Mouse (Mus musculus): ENCODE results near the gene Slc7a5.

The Slc7a5 gene

DNA sequence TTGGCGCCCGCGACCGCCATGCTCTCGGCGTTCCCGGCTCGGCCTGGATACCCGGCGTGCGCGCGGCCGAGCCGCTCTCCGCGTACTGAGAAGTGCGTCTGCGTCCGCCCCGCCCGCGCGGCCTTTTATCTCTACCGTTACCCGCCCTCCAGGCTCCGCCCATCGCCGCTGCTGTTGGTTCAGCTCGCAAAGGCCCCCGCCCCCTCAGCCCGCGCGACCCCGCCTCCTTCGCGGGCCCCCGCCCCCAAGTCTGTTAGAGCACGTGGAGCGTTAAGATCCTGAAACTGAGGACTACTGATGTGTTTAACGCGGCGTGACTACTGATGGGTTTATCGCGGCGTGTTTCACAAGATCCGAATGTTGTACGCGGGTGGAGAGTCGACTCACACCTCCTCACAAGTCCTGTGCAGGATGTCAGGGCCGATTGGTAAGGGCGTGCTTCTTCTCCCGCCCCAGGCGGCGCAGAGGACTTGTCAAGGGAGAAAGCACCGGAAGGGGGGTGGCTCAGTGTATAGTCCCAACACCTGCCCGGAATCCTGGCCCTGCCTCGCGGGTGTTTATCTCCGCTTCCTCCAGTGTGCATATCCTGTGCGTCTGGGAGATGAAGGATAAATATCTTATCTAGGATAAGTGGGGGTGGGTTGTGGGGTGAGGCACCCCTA lies at the start of gene Slc7a5:
Gene Slc7a5, minus strand, starts transcription at position 108 of the 662 bp plus-strand sequence.
- peak; percentile 83 for DNase-seq (ENCODE audit: extremely low read depth, low read depth)

DNA sequence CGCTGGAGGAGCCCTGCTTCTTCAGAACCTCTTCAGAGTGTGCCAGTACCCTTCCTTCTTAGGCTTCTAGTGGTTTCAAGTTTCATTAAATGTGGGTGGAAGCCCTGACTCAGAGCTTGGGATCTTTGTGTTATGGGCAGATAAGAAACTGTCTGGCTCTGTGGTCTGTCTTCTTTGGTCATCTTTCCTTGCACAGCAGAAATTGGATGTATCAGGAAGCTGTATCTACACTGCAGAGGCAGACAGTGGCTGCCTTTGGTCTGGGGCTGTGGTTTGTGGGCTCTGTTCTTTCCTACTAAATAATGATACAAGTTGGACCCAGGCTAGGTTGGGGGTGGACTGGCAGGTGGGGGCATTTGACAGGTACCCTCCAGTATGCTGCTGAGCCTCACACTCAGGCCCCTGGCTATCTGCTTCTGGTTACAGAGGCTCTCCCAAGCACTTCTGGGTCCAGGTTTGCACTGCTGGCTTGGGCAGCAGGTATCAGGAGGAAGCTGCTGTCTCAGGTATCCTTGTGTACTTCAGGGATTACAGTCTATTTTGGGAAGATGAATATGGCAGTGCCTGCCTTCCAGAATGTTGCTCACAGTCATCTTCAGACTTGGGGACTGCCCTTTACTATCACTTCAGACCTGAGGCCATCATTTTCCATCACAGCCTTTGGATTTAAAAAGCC lies 48.5 kb upstream of the Slc7a5 start:
- DNase-seq (ENCODE audit: extremely low read depth, low read depth) = peak; percentile 97

DNA sequence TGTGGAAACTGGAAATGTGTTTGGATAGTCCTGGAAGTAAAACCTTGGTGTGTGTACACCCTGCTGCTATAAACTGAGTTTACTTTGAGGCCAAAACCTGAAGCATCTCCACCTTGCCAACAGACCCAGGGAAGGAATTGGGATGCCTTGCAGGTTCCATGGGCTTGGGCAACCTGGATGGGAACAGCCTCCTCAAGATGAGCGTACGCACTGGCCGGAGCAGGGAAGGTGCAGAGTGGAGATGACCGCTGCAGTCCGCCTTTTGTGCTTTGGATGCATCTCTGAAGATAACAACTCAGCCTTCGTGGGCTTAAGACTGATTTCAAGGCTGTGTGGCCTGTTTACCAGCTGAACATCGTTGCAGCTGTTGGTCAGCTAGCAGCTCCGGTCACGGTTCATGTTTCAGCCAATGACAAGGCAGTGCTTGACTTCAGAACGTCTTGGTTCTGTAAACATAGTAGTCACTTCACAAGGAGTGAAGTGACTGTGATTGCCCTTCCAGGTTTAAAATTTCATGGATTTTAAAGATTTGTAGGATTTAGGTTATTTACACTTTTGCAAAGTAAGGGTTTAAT lies 47.6 kb upstream of the Slc7a5 start:
- no peak for DNase-seq (ENCODE audit: extremely low read depth, low read depth)

DNA sequence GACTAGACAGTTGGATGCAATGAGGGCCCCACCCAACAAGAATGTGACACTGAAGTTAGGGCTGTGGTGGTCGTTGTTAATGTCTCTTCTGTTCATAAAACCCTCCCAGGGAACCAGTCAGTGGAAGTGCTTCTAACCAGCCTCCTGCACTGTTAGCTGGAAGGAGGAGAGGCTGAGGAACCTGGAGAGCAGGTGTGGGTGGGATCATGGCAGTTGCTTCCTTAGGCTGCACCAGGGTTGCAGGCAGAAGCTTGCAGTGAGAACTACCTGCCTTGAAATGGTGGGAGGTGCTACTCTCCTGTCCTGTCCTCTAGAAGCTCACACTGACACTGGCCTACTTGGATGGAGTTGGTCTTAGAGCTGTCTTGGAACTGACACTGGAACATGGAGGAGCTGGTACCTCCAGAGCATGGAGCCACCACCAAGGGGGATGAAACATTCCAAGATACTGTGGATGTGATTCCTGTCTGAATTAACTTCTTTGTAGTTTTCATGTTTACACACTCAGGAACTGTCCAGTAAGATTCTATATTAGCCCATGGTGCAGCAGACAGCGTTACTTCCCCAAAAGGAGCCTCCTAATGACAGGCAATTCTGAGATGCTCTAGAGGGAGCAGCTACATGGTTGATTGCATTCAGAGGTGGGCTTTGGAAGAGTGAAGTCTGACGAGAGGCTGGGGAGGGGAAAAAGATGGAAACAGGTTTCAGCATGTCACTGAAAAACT lies 46.5 kb upstream of the Slc7a5 start:
- DNase-seq (ENCODE audit: extremely low read depth, low read depth) = no peak

DNA sequence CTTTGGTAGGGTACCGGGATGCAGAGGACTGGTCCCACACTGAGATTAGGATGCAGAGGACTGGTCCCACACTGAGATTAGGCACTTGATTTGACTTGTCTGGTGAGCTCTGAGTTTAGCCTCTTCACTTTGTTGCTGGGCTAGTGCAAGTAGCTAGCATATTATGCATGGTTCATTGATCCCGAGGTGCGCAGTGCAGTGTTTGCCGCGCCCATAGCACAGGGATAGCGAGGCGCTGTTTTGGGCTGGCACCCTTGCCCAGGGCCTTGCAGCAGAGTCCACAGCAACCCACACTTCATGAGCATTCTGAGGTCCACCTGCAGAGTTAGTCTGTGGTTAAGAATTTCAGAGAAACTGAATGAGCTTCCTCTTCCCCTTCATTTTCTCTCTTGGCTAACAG lies 45.3 kb upstream of the Slc7a5 start:
- DNase-seq (ENCODE audit: extremely low read depth, low read depth) = no peak

DNA sequence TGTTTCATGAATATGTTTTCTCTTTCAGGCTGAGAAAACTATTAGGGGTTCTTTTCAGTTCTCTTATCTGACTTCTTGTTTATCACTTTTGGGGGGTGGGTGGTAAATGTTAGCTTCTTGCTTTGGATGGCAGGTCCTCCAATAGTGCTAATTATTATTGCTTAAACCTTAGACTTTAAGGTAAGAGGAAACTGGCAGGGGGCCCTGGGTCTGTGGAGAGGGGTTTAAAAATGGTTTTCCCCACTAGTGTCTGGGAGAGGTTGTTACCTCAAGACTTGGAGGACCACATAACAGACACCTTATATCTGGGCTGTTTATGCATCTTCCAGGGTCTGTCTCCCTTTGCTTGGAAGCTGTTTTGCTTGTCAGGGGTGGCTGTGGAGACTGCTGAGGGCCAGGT lies 44.6 kb upstream of the Slc7a5 start:
- DNase-seq (ENCODE audit: extremely low read depth, low read depth) = no peak

DNA sequence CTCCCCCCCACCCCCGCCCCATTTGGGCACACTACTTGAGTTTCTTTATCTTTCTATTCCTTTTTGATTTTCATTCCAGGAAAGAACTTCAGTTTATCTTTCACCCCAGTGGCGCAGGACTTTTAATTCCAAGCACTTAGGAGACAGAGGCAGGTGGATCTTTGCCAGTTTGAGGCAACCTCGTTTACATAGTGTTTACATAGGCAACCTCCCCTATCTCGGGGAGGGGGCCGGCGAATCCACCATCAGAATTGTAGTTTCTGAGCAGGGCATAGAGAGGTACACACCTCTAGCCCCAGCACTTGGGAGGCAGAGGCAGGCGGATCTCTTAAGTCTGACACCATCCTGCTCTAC lies 44.1 kb upstream of the Slc7a5 start:
- DNase-seq (ENCODE audit: extremely low read depth, low read depth) = no peak

DNA sequence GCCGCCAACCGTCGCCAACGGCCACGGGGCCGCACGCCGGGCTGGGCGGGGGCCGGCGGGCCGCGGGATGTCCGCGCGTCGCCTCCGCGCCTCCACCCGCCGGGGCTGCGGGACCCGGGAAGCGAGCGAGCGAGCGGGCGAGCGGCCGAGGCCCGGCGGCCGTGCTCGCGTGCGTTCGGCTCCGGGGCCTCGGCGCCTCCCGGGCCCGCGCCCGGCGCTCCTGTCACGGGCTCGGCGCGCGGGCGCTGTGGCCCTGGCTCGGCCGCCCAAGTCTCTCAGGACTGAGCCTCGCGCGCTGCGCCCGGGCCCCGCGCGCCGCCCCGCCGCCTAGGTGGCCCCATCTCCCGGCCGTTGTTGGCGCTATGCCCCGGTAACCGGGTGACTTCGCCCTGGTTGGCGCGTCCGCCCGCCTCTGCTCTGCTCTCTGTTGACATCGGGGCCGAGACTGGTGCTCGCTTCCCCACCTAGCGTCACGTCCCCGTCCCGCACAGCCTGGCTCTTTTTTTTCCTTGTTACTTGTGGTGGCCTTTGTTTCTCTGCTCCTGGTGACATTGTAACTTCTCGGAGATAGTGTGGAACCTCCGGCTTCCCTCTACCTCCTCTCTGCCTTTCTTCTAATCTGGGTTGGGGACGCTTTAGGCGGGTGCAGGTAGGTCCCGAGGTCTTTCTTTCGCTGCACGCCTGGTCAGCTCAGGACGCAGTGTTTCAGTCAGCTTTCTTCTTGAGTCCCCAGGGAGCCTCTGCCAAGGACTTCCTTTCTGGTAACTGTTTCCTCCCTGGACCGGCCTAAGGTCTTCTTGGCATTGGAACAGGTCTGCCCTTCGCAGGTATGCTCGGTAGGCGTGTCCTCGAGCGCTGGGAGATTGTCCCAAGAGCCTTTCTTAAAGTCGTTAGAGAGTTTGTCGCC lies 43.5 kb upstream of the Slc7a5 start:
- DNase-seq (ENCODE audit: extremely low read depth, low read depth) = no peak

DNA sequence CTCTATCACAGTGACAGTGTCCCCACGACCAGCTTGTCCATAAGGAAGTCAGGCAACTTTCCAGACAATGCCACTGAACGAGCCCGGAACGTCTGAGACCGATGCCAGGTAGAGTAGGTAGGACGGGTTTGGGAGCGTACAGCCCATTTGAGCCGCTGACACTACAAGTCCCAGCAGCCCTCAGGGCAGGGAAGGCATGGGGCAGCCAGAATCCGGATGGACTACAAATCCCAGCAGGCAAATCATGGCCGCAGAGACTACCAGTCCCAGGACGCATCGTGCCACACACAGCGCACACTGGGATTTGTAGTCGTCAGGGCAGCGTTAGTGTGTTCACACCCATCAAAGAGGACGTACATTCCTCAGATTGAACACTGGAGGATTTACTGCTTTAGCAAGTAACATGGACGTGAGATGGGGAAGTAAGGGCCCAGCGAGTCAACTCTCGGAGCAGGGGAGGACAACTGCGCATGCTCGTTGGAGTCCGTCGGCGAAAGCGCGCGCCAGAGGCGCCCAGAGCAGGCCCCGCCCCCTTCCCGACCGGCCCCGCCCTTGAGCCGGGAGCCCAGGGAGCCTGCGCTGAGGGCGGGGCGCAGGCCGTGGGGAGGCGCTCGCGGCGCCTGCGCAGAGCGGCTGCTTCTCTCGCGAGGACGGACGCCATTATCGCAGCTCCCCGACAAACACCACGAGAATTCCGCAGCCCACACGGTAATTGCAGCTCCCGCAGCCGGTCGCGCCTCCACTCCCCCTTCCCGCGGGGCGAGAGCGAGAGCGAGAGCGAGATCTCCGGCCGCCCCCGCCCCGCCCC lies 42.7 kb upstream of the Slc7a5 start:
- DNase-seq (ENCODE audit: extremely low read depth, low read depth) = peak; percentile 98

DNA sequence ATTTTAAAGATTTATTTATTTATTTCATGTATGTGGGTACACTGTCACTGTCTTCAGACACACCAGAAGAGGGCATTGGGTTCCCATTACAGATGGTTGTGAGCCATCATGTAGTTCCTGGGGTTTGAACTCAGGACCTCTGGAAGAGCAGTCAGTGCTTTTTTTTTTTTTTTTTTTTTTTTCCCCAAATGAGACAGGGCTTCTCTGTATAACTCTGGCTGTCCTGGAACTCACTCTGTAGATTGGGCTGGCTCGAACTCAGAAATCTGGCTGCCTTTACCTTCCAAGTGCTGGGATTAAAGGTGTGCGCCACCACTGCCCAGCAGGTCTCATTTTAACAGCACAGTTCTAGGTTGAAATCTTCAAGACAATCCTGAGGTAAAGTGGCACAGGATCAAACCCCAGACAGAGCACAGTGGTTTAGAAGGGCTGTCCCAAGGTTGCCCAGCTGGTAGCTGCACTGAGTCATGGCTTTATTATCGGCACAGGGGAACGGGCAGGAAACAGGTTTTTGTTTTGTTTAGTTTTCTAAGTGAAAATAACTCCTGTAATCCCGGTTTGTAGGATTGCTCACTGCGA lies 41.8 kb upstream of the Slc7a5 start, which contains the start of gene Banp:
Gene Banp, plus strand, starts transcription at position 529 of the 579 bp plus-strand sequence.
- no peak for DNase-seq (ENCODE audit: extremely low read depth, low read depth)

DNA sequence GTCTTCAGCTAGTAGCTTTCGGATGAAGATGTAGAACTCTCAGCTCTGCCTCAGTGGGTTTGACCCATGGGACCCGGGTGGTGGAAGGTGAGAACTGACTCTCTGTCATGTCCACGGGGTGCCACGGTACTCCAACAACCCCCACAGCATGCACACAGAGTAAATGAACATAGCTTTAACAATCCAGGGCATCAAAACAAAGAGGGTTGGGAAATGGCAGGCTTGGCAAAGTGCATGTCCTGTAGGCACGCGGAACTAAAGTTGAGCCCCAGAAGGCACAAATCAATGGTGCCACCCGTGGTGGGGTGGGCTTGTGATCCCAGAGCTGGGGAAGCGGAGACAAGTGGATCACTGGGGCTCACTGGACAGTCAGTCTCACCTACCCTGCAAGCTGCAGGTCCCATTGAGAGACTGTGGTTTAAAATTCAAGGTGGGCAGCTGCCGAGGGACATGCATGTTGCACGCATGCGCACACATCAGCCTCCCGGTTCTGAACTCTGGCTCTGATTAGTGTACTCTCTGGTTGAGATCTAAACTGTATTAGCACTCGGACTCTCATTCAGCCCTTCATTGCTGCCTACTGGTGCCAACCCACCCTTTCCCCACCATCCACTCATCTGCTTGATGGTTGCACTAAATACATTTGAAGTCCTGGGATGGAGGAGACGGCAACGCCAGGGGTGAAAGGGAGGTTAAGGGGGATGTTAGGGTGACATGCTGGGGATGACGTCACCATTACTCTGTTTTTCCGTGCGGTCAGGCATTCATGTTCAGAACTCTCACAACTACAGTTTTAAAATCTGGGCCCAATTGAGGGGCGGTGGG lies 41.0 kb upstream of the Slc7a5 start:
- DNase-seq (ENCODE audit: extremely low read depth, low read depth) = peak; percentile 49

DNA sequence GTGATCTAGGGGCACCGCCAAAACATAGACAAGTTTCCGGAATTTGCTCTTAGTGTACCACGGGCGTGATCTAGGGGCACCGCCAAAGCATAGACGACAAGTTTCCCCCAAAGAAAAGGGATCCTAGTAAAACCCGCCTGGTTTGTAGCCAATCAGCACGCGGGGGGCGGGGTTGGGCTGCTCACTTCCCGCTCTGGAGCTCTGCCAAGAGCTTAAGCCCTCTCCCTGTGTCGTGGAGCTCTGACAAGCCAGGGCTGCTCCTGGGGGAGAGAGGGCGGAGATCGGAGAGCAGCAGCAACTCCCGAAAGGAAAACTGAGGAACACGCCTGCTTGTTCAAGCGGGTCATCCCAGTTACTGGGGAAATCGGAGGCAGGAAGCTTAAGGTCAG lies 40.3 kb upstream of the Slc7a5 start:
- DNase-seq (ENCODE audit: extremely low read depth, low read depth) = peak; percentile 91

DNA sequence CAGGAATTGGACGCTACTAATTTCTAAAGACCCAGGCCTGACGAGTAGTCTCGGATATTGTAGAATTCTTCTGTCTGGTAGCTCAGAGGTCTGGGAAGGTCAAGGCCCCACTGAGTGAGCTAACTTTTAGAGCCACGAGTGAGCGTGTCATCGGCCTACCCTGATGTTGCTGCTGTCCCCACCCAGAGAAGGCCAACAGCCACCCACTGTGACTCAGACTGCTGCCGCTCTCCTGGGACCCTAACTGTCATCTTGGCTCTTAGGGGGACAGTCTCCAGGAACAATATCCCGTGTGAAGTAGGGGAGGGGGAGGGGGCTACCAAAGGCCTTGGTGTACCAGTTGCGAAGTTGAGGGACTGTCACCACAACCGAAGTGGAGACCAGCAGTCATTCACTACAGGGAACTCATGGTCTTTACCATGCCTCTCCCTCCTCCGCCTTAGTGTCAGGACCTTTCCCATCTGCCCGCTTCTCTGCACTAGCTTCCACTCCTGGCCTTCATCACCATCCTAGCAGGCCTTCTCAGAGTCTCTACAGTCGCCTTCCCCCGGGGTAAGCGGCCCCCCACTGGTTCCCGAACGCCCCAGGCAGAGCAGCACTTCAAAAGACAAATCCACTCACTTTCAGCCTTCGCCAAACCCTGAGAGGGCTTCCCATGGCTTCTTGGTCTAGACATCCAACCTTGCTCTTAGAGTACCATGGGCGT lies 39.7 kb upstream of the Slc7a5 start:
- no peak for DNase-seq (ENCODE audit: extremely low read depth, low read depth)

DNA sequence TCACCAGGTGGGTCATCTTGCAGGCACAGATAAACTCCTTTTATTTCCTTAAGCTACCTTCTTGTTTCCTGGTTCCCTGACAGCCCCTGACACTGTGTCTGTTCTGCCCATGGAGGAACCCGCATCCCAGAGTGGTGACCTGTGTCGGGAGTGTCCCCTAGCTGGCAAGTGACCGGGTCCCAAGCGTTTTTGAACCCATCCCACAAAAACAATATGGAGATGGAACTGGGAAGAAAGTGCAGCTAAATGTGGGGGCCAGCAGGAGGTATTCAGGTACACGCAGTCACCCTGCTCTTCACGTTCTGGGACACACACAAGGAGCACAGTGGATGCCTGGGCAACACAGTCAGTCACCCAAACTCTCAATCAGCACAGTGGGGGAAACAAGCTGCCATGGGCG lies 38.9 kb upstream of the Slc7a5 start:
- DNase-seq (ENCODE audit: extremely low read depth, low read depth) = no peak

DNA sequence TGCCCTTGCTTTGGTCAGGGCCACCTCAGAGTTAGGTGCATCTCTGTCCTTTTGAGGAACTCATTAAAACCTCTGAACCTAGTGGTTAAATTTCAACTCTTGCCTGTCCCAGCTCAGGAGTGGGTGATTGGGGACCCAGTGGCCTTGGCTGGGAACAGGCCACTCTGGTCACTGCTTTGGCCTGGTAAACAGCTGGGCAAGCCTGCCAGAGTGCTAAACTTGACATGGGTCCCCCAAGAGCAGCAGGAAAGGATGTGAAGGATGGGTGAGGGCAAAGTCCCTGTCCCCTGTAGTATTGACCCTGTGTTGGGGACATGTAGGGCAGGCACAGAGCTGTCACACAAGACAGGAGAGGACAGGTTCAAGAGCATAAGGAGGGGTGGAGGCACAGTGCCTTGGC lies 37.3 kb upstream of the Slc7a5 start, which contains the start of gene Car5a:
Gene Car5a, minus strand, starts transcription at position 74 of the 400 bp plus-strand sequence.
- no peak for DNase-seq (ENCODE audit: extremely low read depth, low read depth)

DNA sequence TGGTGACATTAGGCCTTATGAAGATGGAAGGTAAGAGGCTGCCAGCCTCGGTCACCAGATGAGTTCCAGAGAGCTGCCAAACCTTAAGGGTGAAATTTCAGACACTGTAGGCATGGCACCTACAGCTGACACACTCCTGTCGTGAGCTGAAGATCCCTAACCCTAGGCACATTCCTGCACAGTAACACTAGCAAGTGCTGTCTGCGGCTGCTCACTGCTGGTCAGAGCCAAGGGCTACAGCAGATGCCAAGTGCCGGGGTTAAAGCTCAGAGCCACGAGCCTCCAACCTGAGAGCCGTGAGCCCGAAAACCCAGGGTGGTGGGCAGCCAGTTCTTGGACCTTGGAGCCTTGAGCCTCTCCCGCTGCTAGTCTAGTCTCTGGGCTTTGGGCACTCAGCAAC lies 36.2 kb upstream of the Slc7a5 start:
- no peak for DNase-seq (ENCODE audit: extremely low read depth, low read depth)

DNA sequence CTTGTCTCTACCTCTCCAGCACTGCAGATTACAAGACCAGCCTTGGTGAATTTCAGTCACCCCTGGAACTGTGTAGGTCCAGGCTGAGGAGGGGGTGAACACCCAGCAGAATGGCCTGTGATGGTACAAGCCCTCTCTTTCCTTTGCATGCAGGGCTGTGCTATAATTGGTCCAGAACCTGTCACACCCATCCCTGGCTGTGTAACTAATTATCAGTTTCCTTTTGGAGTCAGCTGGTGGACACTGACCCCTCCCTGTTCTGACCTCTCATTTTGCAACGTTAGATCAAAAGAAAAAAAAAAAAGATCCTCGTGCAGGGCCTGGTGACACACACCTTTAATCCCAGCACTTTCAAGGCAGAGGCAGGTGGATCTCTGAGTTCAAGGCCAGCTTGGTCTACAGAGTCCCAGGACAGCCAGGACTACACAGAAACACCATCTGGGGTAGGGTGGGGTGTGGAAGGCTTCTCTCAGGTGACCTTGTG lies 35.6 kb upstream of the Slc7a5 start:
- DNase-seq (ENCODE audit: extremely low read depth, low read depth) = no peak

DNA sequence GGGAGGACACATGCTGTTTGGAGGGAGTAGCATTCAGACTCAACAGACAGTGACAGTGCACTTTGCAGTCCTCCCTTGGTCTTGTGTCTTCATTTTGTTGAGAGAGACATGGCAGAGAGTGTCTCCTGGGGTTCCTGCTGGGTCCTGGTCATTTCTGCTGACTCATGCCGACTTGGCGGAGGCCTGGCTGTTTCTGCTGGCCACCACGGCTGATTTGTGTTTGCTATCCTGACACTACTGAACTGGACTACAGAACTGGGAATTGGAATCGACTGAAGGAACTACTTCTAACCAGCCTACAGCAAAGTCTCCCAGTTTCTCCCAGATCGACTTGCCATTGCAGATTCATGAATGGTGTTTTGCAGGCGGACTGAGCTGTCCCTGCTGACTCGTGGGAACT lies 31.2 kb upstream of the Slc7a5 start:
- no peak for DNase-seq (ENCODE audit: extremely low read depth, low read depth)
